Mouse (Mus musculus): Measurements from ENCODE around the gene Calcb.
A peak's percentile ranks its signal among the peaks of the same experiment; 100 is the strongest.
"Not testable (repeated sequence)": the region's sequence is repeated elsewhere in the genome, so short reads cannot be mapped to it uniquely, and the experiment has no call there.

Calcb gene

GRCm38 (mm10) chr7:114718300-114718699 is at the start of gene Calcb:
Gene Calcb, plus strand, starts transcription at chr7:114718643.
- no peak for DNase-seq (ENCODE audit: low spot score)

GRCm38 (mm10) chr7:114671405-114671804 is 47.0 kb upstream of the Calcb start:
- no peak for DNase-seq (ENCODE audit: low spot score)

- no peak for DNase-seq (ENCODE audit: low spot score)
Measured at GRCm38 (mm10) chr7:114672697-114673096, 45.7 kb upstream of the Calcb start.

- no peak for DNase-seq (ENCODE audit: low spot score)
Measured at GRCm38 (mm10) chr7:114692339-114692738, 26.1 kb upstream of the Calcb start.

- no peak for DNase-seq (ENCODE audit: low spot score)
Measured at GRCm38 (mm10) chr7:114700871-114701270, 17.6 kb upstream of the Calcb start.

GRCm38 (mm10) chr7:114706716-114707115 is 11.7 kb upstream of the Calcb start:
- DNase-seq (ENCODE audit: low spot score), result no peak

GRCm38 (mm10) chr7:114707398-114707797 is 11.0 kb upstream of the Calcb start:
- no peak for DNase-seq (ENCODE audit: low spot score)

- DNase-seq (ENCODE audit: low spot score), result no peak
Measured at GRCm38 (mm10) chr7:114710419-114710818, 8.0 kb upstream of the Calcb start.

- DNase-seq (ENCODE audit: low spot score), result no peak
Measured at GRCm38 (mm10) chr7:114712523-114712922, 5.9 kb upstream of the Calcb start.

GRCm38 (mm10) chr7:114719381-114720131 is 1.1 kb downstream of the Calcb start:
- DNase-seq (ENCODE audit: low spot score), result peak; percentile 45

GRCm38 (mm10) chr7:114729696-114730095 is 11.3 kb downstream of the Calcb start:
- DNase-seq (ENCODE audit: low spot score), result not testable (repeated sequence)

GRCm38 (mm10) chr7:114731175-114731574 is 12.7 kb downstream of the Calcb start:
- no peak for DNase-seq (ENCODE audit: low spot score)

GRCm38 (mm10) chr7:114731700-114732099 is 13.3 kb downstream of the Calcb start:
- DNase-seq (ENCODE audit: low spot score), result not testable (repeated sequence)

- no peak for DNase-seq (ENCODE audit: low spot score)
Measured at GRCm38 (mm10) chr7:114736256-114736655, 17.8 kb downstream of the Calcb start.

GRCm38 (mm10) chr7:114738166-114738565 is 19.7 kb downstream of the Calcb start:
- DNase-seq (ENCODE audit: low spot score), result no peak

GRCm38 (mm10) chr7:114740360-114741165 is 22.1 kb downstream of the Calcb start:
- DNase-seq (ENCODE audit: low spot score), result no peak

- DNase-seq (ENCODE audit: low spot score), result no peak
Measured at GRCm38 (mm10) chr7:114743022-114743780, 24.8 kb downstream of the Calcb start, which contains the start of gene Insc. Gene Insc, plus strand, starts transcription at chr7:114743694.

GRCm38 (mm10) chr7:114744639-114745245 is 26.3 kb downstream of the Calcb start:
- DNase-seq (ENCODE audit: low spot score), result no peak

- no peak for DNase-seq (ENCODE audit: low spot score)
Measured at GRCm38 (mm10) chr7:114745481-114746271, 27.2 kb downstream of the Calcb start.

- no peak for DNase-seq (ENCODE audit: low spot score)
Measured at GRCm38 (mm10) chr7:114747596-114747995, 29.2 kb downstream of the Calcb start.

GRCm38 (mm10) chr7:114748239-114748638 is 29.8 kb downstream of the Calcb start:
- no peak for DNase-seq (ENCODE audit: low spot score)

Data from urinary bladder, postnatal 25 days (tissue).